Mouse (Mus musculus): Measurements from ENCODE around the gene Rabepk.

DNA sequence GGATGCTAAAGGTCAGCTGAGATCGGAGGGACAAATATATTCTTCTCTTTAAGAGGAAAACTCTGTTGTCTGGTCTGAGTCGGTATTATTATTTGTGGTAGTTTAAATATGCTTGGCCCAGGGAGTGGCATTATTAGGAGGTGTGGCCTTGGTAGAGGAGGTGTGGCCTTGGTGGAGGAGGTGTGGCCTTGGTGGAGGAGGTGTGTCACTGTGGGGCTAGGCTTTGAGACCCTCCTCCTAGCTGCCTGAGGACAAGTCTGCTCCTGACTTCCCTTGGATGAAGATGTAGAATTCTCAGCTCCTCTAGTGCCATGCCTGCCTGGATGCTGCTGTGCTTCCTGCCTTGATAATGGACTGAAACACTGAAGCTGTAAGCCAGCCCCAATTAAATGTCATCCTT lies 5.2 kb downstream of the Rabepk start:
- TF ChIP-seq USF1 (IDR thresholded peaks at IDR 0.05; ENCODE audit: low read depth) (no peak), CTCF (IDR thresholded peaks at IDR 0.05; ENCODE audit: control insufficient read depth, insufficient read depth, insufficient read length) (no peak), CEBPB (IDR thresholded peaks at IDR 0.05; ENCODE audit: low read depth) (no peak), MYOG (IDR thresholded peaks at IDR 0.05; ENCODE audit: control insufficient read depth, extremely low read depth, insufficient read length) (no peak), MAX (IDR thresholded peaks at IDR 0.05) (no peak), MYOD1 (IDR thresholded peaks at IDR 0.05; ENCODE audit: control insufficient read depth, insufficient read length, low read depth) (no peak), FOSL1 (IDR thresholded peaks at IDR 0.05; ENCODE audit: insufficient read depth, low read length, poor library complexity, severe bottlenecking) (no peak)

All from C2C12 (cell line).